ENCODE assay signal across 8 mouse cellular contexts in the genomic region with DNA sequence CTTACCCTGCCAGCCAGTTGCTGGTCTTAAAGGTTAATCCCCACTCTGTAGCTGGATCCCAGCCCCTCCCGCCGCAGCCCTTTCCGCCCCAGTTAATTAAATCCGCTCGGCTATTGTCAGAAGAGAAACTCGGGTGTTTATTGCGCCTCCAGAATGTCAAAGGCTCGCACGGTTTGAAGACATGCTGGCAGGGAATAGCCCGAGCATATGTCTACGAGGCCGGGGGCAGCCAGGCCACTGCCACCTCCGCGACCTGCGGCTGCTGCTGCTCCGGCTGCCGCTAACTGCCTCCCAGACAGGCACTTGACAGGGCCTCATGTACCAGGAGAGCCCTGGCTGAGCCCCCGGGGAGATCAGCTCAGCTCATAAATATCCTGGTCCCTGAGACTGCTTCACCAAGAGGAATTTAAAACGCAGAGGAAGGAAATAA.
A peak's percentile ranks its signal among the peaks of the same experiment; 100 is the strongest.
DNase-seq lines count a peak whose midpoint lies in the region; ATAC-seq and TF ChIP-seq lines count a peak whose summit lies in the region.

No protein-coding gene starts in this region.

- peak overlapping the region; percentile 67 for H3K27ac ChIP-seq in lung, embryonic 14.5 days (ENCODE audit: low read depth)
- peak overlapping the region; percentile 80 for H3K27ac ChIP-seq in hindbrain, embryonic 16.5 days (ENCODE audit: low read depth, low read length)

- 3% methylated on average over 19 of the region's 19 CpGs for WGBS in lung, embryonic 14.5 days
- 15% methylated on average over 19 of the region's 19 CpGs for WGBS in lung, adult 2 months
- WGBS in hindbrain, embryonic 16.5 days = 3% methylated on average over 19 of the region's 19 CpGs

- no peaks in the 10 kb centered on the region for H3K9me3 ChIP-seq in lung, embryonic 14.5 days (ENCODE audit: low read depth, low read length)
- no peaks in the 10 kb centered on the region for H3K9me3 ChIP-seq in hindbrain, embryonic 16.5 days (ENCODE audit: control insufficient read depth, low read length)

- no peak for ATAC-seq in lung, embryonic 14.5 days (ENCODE audit: insufficient read depth)
- 0 out of 2 replicates have a peak, but pooled peaks have one; percentile 5 for ATAC-seq in hindbrain, embryonic 16.5 days

- H3K36me3 ChIP-seq in lung, embryonic 14.5 days (ENCODE audit: insufficient read depth) = 0 out of 2 replicates have a peak, but pooled peaks cover 3% of the 10 kb centered on the region
- H3K36me3 ChIP-seq in hindbrain, embryonic 16.5 days (ENCODE audit: control insufficient read depth, insufficient read depth, low read length) = no peaks in the 10 kb centered on the region

- peak; percentile 62 for DNase-seq in lung, embryonic 14.5 days
- DNase-seq in lung, adult 2 months = no peak
- DNase-seq in embryo, embryonic 10.5 days (ENCODE audit: low spot score) = peak; percentile 79
- DNase-seq in naive thymus-derived CD4-positive, alpha-beta T cell, adult 2 months (ENCODE audit: low read depth) = peak; percentile 46
- no peak for DNase-seq in ovary, postnatal 14 days (ENCODE audit: low spot score)
- no peak for DNase-seq in adrenal gland, adult 18-20 months (ENCODE audit: low spot score in 2 of 2)
- no peak for DNase-seq in adrenal gland, postnatal 36 days

- no peaks in the 10 kb centered on the region for H3K27me3 ChIP-seq in lung, embryonic 14.5 days (ENCODE audit: insufficient read depth, low read length)
- no peaks in the 10 kb centered on the region for H3K27me3 ChIP-seq in hindbrain, embryonic 16.5 days (replicated peaks; ENCODE audit: control insufficient read depth, insufficient read depth, low read length)

- peak overlapping the region; percentile 2; the same call in 1 of the 2 replicates for H3K9ac ChIP-seq in lung, embryonic 14.5 days
- H3K9ac ChIP-seq in hindbrain, embryonic 16.5 days (ENCODE audit: low read depth, low read length) = peak overlapping the region; percentile 63

- H3K4me2 ChIP-seq in lung, embryonic 14.5 days = peak overlapping the region; percentile 57
- peak overlapping the region; percentile 58 for H3K4me2 ChIP-seq in hindbrain, embryonic 16.5 days (ENCODE audit: low read length)

- peak overlapping the region; percentile 6; the same call in 1 of the 2 replicates for H3K4me3 ChIP-seq in lung, embryonic 14.5 days (ENCODE audit: low read depth, low read length)
- no peak overlapping the region for H3K4me3 ChIP-seq in lung, adult 2 months (replicated peaks; ENCODE audit: extremely low read depth, low read depth, low read length)
- H3K4me3 ChIP-seq in hindbrain, embryonic 16.5 days (ENCODE audit: low read length) = peak overlapping the region; percentile 16

- H3K4me1 ChIP-seq in lung, embryonic 14.5 days (ENCODE audit: insufficient read depth) = peaks cover 42% of the 10 kb centered on the region
- H3K4me1 ChIP-seq in lung, adult 2 months (ENCODE audit: control insufficient read depth, insufficient read depth, low read length) = peaks cover 49% of the 10 kb centered on the region
- H3K4me1 ChIP-seq in hindbrain, embryonic 16.5 days (ENCODE audit: control insufficient read depth, insufficient read depth, low read depth, low read length) = peaks cover 72% of the 10 kb centered on the region

- no peak for TF ChIP-seq POLR2A in lung, adult 2 months (IDR thresholded peaks at IDR 0.05; ENCODE audit: borderline replicate concordance, extremely low read depth, low read depth, low read length)

- TF ChIP-seq CTCF in lung, embryonic 14.5 days (IDR thresholded peaks at IDR 0.05; ENCODE audit: low read depth) = no peak
- TF ChIP-seq CTCF in lung, adult 2 months (IDR thresholded peaks at IDR 0.05; ENCODE audit: insufficient read depth, low read length) = no peak

Comparison
In these comparisons a context has a peak if more than half of its experiments do, and no peak if none do; other contexts are left out.
1. DNase-seq: peak in lung, embryonic 14.5 days (single experiment), embryo, embryonic 10.5 days (single experiment) and naive thymus-derived CD4-positive, alpha-beta T cell, adult 2 months (single experiment); none in lung, adult 2 months (single experiment), ovary, postnatal 14 days (single experiment), adrenal gland, adult 18-20 months (0 of 2) and adrenal gland, postnatal 36 days (0 of 2).